Mouse (Mus musculus) hindbrain, embryonic 11.5 days (tissue): ENCODE results near the gene Atrnl1. TPM values are rescaled to one million over a fixed set of nuclear protein-coding genes. Genes with fewer than 3 reads are reported as not detected.

Experiments used
- ATAC-seq: fragments of 200-750 bp; cut with Nextera tagmentation; 2 replicates; pipeline ENCODE4 v1.8.0; 2017; ENCODE audit warnings: mild to moderate bottlenecking, moderate TSS enrichment, moderate library complexity; ENCODE audit not compliant: low FRiP score
- DNase-seq: peaks from one replicate; pipeline ENCODE4 v3.0.0-alpha.2; 2015; ENCODE audit warnings: low spot score
- H3K27ac ChIP-seq: fragments of 300-500 bp; sonication (generic); 2 replicates; pipeline ENCODE4 v1.5.1; 2014; ENCODE audit warnings: mild to moderate bottlenecking, low read depth, low read length
- H3K27me3 ChIP-seq: fragments of 300-500 bp; sonication (generic); 2 replicates; pipeline ENCODE4 v1.6.1; 2014; ENCODE audit warnings: mild to moderate bottlenecking, low read length, moderate library complexity, mixed read lengths; ENCODE audit not compliant: control insufficient read depth, insufficient read depth
- H3K36me3 ChIP-seq: fragments of 300-500 bp; sonication (generic); 2 replicates; pipeline ENCODE4 v1.6.1; 2014; ENCODE audit warnings: mild to moderate bottlenecking, low read length, moderate library complexity, mixed read lengths; ENCODE audit not compliant: control insufficient read depth, insufficient read depth
- H3K4me1 ChIP-seq: fragments of 300-500 bp; sonication (generic); replicated peaks from 2 replicates; pipeline ENCODE4 v1.6.1; 2014; ENCODE audit warnings: low read length, mixed read lengths; ENCODE audit not compliant: control insufficient read depth, insufficient read depth
- H3K4me2 ChIP-seq: fragments of 300-500 bp; sonication (generic); replicated peaks from 2 replicates; pipeline ENCODE4 v1.6.1; 2014; ENCODE audit warnings: mild to moderate bottlenecking, low read depth, low read length
- H3K4me3 ChIP-seq: fragments of 300-500 bp; sonication (generic); 2 replicates; pipeline ENCODE4 v1.5.1; 2014; ENCODE audit warnings: low read depth, low read length
- H3K9ac ChIP-seq: fragments of 300-500 bp; sonication (generic); 2 replicates; pipeline ENCODE4 v1.6.1; 2014; ENCODE audit warnings: low read depth, low read length
- H3K9me3 ChIP-seq: fragments of 300-500 bp; sonication (generic); 2 replicates; pipeline ENCODE4 v1.6.1; 2016; ENCODE audit warnings: low read length; ENCODE audit not compliant: control insufficient read depth
- WGBS: fragments of 180-500 bp; shearing (Covaris S2); extraction: QIAGEN DNeasy Blood & Tissue Kit; methylation state at CpG from one replicate; pipeline ENCODE4 v1.1.7; 2014; 5-methylcytosine and 5-hydroxymethylcytosine counted together
- polyA plus RNA-seq: library from polyadenylated mRNA; unstranded; fragments of >200 nt; fragmentation: Nextera tagmentation; extraction: Ambion mirVana; gene quantifications from 2 replicates; pipeline ENCODE4 v1.2.1, GENCODE M21; 2014

The Atrnl1 gene
- polyA plus RNA-seq, 1 experiment from 2014 or later: 6.6 TPM

DNA sequence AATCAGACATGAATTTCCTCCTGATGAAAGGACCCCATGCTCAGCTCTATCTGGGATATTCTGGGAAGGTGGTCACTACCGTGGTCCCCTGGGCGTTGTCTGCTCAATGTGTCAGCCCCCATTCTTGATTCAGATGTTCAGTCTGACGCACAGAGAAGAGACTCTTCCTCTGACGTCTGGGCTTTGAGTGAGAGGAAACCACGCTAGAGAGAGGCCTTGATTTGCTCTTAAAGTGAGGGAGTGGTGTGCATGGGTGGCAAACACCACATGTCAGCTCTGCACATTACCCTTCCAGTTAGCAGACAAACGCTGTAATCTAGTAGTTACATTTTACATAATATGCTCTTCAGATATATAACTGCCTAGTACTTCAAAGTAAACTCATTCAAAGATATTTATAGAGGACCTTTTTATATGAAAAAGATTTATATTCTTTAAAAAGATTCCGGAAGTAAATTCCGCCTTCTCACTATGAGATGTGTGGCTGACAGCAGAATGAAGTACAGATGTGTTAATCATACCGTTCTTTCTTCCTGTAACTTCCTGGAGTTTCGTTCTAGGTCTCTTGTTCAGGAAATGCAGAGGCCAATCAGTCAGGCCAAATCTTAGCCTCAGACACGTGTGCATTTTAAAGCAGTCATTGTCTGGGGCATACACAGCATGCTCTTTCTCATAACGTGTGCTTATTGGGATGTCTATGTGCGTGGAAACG is 192.1 kb downstream of the Atrnl1 start:
- ATAC-seq (no peak), DNase-seq (no peak)
- no peak overlapping the region for H3K27ac ChIP-seq
- H3K36me3 ChIP-seq: no peaks in the 10 kb centered on the region
- no peaks in the 10 kb centered on the region for H3K9me3 ChIP-seq
- no peak overlapping the region for H3K4me3 ChIP-seq
- no peak overlapping the region for H3K9ac ChIP-seq
- no peaks in the 10 kb centered on the region for H3K27me3 ChIP-seq
- 83% methylated on average over 14 of the region's 14 CpGs for WGBS
- H3K4me2 ChIP-seq: no peak overlapping the region
- H3K4me1 ChIP-seq: no peaks in the 10 kb centered on the region

DNA sequence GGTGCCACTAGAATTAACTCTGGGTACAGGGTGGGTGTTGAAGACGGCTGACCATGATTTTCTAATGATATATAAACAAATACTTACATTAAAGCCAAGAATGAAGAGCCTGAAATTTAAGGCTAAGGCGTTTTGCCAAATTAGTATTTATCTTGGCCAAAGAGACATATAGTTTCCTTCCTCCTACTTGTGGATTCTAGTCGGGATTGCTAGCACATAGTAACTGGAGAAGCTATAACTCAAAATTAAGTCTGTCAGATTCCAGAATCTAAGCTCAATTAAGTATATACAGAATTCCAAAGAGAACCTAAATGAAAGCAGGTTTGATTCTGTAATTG is 192.6 kb downstream of the Atrnl1 start:
- Histone ChIP-seq H3K36me3 (no peaks in the 10 kb centered on the region), H3K27ac (no peak overlapping the region), H3K4me1 (no peaks in the 10 kb centered on the region), H3K4me2 (no peak overlapping the region), H3K9ac (no peak overlapping the region), H3K27me3 (no peaks in the 10 kb centered on the region), H3K4me3 (no peak overlapping the region), H3K9me3 (no peaks in the 10 kb centered on the region)
- no peak for DNase-seq
- no peak for ATAC-seq
- 81% methylated on average over 3 of the region's 3 CpGs for WGBS

DNA sequence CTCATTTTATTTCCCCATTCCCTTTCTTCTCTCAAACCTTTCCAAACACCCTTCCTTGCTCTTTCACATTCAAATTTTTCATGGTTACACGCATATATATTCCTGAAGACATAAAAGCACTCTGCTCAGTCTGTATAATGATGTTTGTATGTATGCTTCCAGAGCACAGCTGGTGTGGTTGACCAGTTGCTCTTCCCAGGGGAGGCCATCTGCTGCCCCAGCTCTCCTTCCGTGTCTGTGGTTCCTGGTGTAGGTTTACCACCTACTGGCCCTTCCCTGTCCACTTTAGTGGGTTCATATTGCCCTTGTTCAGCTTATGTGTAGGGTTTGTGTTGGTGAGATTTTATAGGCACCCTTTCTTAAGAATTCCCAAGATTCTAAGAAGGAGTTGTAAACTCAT is 197.5 kb downstream of the Atrnl1 start:
- no peaks in the 10 kb centered on the region for H3K27me3 ChIP-seq
- H3K4me2 ChIP-seq: no peak overlapping the region
- no peak overlapping the region for H3K9ac ChIP-seq
- H3K27ac ChIP-seq: no peak overlapping the region
- H3K9me3 ChIP-seq: no peaks in the 10 kb centered on the region
- DNase-seq: peak; percentile 38
- ATAC-seq: no peak
- no peaks in the 10 kb centered on the region for H3K4me1 ChIP-seq
- H3K36me3 ChIP-seq: no peaks in the 10 kb centered on the region
- WGBS: 69% methylated on average over 2 of the region's 2 CpGs
- H3K4me3 ChIP-seq: no peak overlapping the region

GRCm38 (mm10) chr19:57814291-57814690 is 203.5 kb downstream of the Atrnl1 start:
- no peak overlapping the region for H3K9ac ChIP-seq
- no peaks in the 10 kb centered on the region for H3K9me3 ChIP-seq
- H3K4me3 ChIP-seq: no peak overlapping the region
- H3K4me1 ChIP-seq: no peaks in the 10 kb centered on the region
- WGBS: 86% methylated on average over 6 of the region's 6 CpGs
- no peak overlapping the region for H3K4me2 ChIP-seq
- H3K27ac ChIP-seq: no peak overlapping the region
- no peak for DNase-seq
- H3K36me3 ChIP-seq: no peaks in the 10 kb centered on the region
- no peaks in the 10 kb centered on the region for H3K27me3 ChIP-seq
- ATAC-seq: no peak

GRCm38 (mm10) chr19:57816221-57816996 is 205.6 kb downstream of the Atrnl1 start:
- no peak overlapping the region for H3K9ac ChIP-seq
- H3K4me3 ChIP-seq: no peak overlapping the region
- no peaks in the 10 kb centered on the region for H3K4me1 ChIP-seq
- no peak overlapping the region for H3K27ac ChIP-seq
- ATAC-seq (peak; percentile 60; the same call in 1 of the 2 replicates), DNase-seq (peak; percentile 70)
- H3K27me3 ChIP-seq: no peaks in the 10 kb centered on the region
- H3K4me2 ChIP-seq: no peak overlapping the region
- 89% methylated on average over 17 of the region's 17 CpGs for WGBS
- H3K9me3 ChIP-seq: no peaks in the 10 kb centered on the region
- no peaks in the 10 kb centered on the region for H3K36me3 ChIP-seq

- Histone ChIP-seq H3K9ac (no peak overlapping the region), H3K27me3 (no peaks in the 10 kb centered on the region), H3K4me3 (no peak overlapping the region), H3K36me3 (no peaks in the 10 kb centered on the region), H3K27ac (no peak overlapping the region), H3K4me1 (no peaks in the 10 kb centered on the region), H3K9me3 (no peaks in the 10 kb centered on the region), H3K4me2 (no peak overlapping the region)
- ATAC-seq: no peak
- DNase-seq: no peak
- 78% methylated on average over 11 of the region's 11 CpGs for WGBS
These were observed 206.9 kb downstream of the Atrnl1 start for GRCm38 (mm10) chr19:57817736-57818135.

DNA sequence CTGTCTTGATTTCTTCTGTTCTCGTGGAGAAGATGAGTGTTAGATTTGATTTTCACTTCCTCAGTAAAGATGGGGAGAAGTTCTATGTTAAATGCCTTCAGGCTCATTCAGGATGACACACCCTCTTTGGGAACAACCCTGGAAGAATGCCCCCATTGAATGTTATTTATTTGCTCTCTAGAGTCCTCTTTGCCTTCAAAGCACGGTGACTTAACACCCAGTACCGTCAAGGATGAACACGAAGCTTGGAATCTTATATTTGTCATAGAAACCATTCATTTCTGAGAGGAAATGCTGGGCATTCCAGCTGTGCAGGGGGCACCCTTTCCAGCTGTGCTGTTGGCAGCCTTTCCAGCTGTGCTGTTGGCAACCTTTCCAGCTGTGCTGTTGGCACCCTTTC is 212.6 kb downstream of the Atrnl1 start:
- Histone ChIP-seq H3K9ac (no peak overlapping the region), H3K9me3 (no peaks in the 10 kb centered on the region), H3K4me3 (no peak overlapping the region), H3K4me1 (no peaks in the 10 kb centered on the region), H3K4me2 (no peak overlapping the region), H3K27me3 (no peaks in the 10 kb centered on the region), H3K27ac (no peak overlapping the region), H3K36me3 (no peaks in the 10 kb centered on the region)
- DNase-seq: no peak
- WGBS: 89% methylated on average over 4 of the region's 4 CpGs
- no peak for ATAC-seq

DNA sequence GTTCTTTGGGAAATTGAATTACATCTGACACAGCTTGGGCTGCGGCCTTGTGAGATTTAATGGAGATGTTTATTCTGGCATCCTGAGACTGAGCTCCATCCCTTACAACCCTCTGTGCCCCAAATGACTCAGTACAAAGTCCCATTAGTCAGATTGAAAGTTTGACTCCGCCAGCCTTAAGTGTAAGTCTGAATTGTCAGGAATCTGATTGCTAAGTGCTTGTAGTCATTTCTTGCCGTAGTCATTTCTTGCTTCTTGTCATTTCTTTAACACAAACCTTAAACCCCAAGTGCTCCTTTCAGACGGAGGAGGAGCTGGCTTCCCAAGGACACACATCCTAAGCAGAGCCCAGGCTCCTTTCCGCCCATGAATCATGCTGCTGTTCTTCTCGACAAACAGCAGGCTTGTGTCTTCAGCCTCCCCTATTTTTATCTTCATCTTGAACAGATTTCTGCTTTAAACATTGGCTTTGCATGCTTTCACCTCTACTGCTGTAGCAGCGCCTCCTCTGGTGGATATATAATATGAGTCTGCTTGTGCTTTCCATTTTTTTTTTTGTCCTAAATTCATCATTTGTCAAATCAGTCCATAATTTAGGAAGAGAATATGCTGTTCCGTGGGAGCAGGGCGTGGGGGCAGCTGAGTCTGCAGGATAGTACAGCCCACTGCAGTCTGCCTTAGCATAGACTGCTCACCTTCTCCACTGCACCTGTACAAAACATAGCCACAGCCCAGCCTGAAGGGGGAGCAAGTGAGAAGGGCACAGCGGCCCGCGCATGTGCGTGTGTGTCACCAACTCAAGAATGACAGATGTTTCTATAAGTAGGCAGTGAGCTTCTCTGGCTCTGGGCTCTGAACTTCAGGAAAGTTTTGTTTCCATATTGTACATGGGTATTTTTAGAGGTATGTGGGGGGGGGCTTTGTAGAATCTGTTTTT is 214.7 kb downstream of the Atrnl1 start:
- Histone ChIP-seq H3K9me3 (no peaks in the 10 kb centered on the region), H3K36me3 (no peaks in the 10 kb centered on the region), H3K4me2 (no peak overlapping the region), H3K27ac (no peak overlapping the region), H3K4me3 (no peak overlapping the region), H3K9ac (no peak overlapping the region), H3K4me1 (no peaks in the 10 kb centered on the region), H3K27me3 (no peaks in the 10 kb centered on the region)
- DNase-seq (no peak), ATAC-seq (no peak)
- 93% methylated on average over 13 of the region's 13 CpGs for WGBS
